Mouse (Mus musculus): ENCODE measurements around the gene Rad51b. TPM values are rescaled to one million over a fixed set of nuclear protein-coding genes. Genes with fewer than 3 reads are reported as not detected.
"Not testable (repeated sequence)": the region's sequence is repeated elsewhere in the genome, so short reads cannot be mapped to it uniquely, and the experiment has no call there.

Rad51b gene
- total RNA-seq, 2 experiments from 2014 or later: 0.36 TPM; not detected in 1

GRCm38 (mm10) chr12:79297884-79298636, 978 bp downstream of the Rad51b start:
- no peak for TF ChIP-seq CTCF (IDR thresholded peaks at IDR 0.05)
- no peak for DNase-seq (ENCODE audit: extremely low spot score in 1 of 2, low spot score in 2 of 2)
- H3K4me3 ChIP-seq: no peak overlapping the region

DNA sequence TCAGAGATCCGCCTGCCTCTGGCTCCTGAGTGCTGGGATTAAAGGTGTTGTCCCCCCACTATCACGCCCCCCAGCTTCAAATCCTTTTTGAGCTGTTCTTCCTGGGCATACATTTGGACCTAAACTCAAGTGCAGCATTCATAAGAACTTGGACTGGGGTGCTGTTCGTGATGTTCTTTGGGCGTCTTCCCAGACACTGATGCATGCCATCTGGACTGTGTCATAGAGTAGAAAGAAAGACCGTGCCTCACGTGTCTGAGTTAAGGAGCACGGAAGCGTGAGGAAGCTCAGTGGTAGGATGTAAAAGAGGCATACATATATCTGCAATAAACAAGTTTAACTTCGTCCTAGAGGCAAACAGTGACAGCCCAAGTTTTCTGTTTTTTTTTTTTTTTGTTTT, 4.7 kb downstream of the Rad51b start:
- H3K27ac ChIP-seq: no peak overlapping the region
- H3K4me3 ChIP-seq: no peak overlapping the region
- DNase-seq (ENCODE audit: extremely low spot score in 1 of 2, low spot score in 2 of 2): no peak
- intact Hi-C loops (cut with DNase I): no loop called here
- no peak for TF ChIP-seq CTCF (IDR thresholded peaks at IDR 0.05)

More at GRCm38 (mm10) chr12:79297884-79298636, 978 bp downstream of the Rad51b start:
- H3K27ac ChIP-seq: no peak overlapping the region
- intact Hi-C loops (cut with DNase I): no loop called here

- intact Hi-C loops (cut with DNase I): loop anchor here (5.0 kb wide), 1 partner anchor 827 kb away; no protein-coding TSS in a partner anchor
- DNase-seq (ENCODE audit: extremely low spot score in 1 of 2, low spot score in 2 of 2): no peak
These were observed 8.0 kb downstream of the Rad51b start for GRCm38 (mm10) chr12:79305131-79305530.

GRCm38 (mm10) chr12:79306013-79306412, 8.9 kb downstream of the Rad51b start:
- H3K27ac ChIP-seq: no peak overlapping the region
- H3K4me3 ChIP-seq: no peak overlapping the region
- no peak for DNase-seq (ENCODE audit: extremely low spot score in 1 of 2, low spot score in 2 of 2)
- no peak for TF ChIP-seq CTCF (IDR thresholded peaks at IDR 0.05)
- intact Hi-C loops (cut with DNase I): loop anchor here (5.0 kb wide), 1 partner anchor 826 kb away; no protein-coding TSS in a partner anchor

More at GRCm38 (mm10) chr12:79305131-79305530, 8.0 kb downstream of the Rad51b start:
- H3K27ac ChIP-seq: no peak overlapping the region
- peak; percentile 58 for TF ChIP-seq CTCF (IDR thresholded peaks at IDR 0.05)
- H3K4me3 ChIP-seq: no peak overlapping the region

DNA sequence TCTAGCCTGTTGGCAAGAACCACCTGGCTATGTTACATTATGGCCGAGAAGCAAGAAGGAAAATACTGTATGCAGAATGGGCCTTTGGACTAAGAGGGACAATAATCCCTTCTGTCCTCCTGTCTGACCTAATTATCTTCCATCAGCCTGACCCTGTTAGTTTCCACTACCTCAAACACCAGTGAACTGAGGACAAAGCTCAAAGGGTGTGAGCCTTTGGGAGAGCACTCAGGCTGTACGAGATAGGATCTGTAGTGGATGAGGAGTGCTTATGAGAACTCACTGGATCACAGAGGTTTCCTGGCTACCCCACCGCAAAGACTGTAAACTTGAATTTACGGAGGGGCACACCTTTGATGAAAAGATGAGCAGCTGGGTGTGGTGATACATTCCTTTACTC, 16.6 kb downstream of the Rad51b start:
- DNase-seq (ENCODE audit: extremely low spot score in 1 of 2, low spot score in 2 of 2): no peak
- intact Hi-C loops (cut with DNase I): no loop called here
- no peak overlapping the region for H3K4me3 ChIP-seq
- H3K27ac ChIP-seq: no peak overlapping the region
- TF ChIP-seq CTCF (IDR thresholded peaks at IDR 0.05): no peak

GRCm38 (mm10) chr12:79317339-79317738, 20.3 kb downstream of the Rad51b start:
- intact Hi-C loops (cut with DNase I): no loop called here
- H3K27ac ChIP-seq: no peak overlapping the region
- TF ChIP-seq CTCF (IDR thresholded peaks at IDR 0.05): no peak
- DNase-seq (ENCODE audit: extremely low spot score in 1 of 2, low spot score in 2 of 2): no peak
- H3K4me3 ChIP-seq: no peak overlapping the region

GRCm38 (mm10) chr12:79320895-79321294, 23.8 kb downstream of the Rad51b start:
- TF ChIP-seq CTCF (IDR thresholded peaks at IDR 0.05): no peak
- Histone ChIP-seq H3K4me3 (no peak overlapping the region), H3K27ac (no peak overlapping the region)
- intact Hi-C loops (cut with DNase I): no loop called here
- DNase-seq (ENCODE audit: extremely low spot score in 1 of 2, low spot score in 2 of 2): no peak

DNA sequence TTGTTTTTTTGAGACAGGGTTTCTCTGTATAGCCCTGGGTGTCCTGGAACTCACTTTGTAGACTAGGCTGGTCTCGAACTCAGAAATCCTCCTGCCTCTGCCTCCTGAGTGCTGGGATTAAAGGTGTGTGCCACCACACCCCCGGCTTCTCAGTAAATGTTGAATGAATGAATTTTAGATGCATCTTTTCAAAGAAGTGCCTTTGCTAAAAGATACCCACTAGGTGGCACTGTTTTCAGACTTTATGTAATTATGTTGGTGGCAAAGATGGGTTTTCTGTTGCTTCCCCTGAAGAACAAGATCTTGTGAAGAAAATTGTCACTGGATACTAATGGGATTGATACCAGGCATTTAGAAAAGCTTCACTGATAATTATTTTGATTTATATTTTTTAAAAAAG, 25.5 kb downstream of the Rad51b start:
- H3K27ac ChIP-seq; H3K4me3 ChIP-seq; intact Hi-C loops (cut with DNase I); DNase-seq (ENCODE audit: extremely low spot score in 1 of 2, low spot score in 2 of 2): not testable (repeated sequence)
- TF ChIP-seq CTCF (IDR thresholded peaks at IDR 0.05): peak; percentile 69

- intact Hi-C loops (cut with DNase I): no loop called here
- no peak for DNase-seq (ENCODE audit: extremely low spot score in 1 of 2, low spot score in 2 of 2)
- TF ChIP-seq CTCF (IDR thresholded peaks at IDR 0.05): no peak
- H3K27ac ChIP-seq: no peak overlapping the region
- H3K4me3 ChIP-seq: no peak overlapping the region
These were observed 29.2 kb downstream of the Rad51b start for GRCm38 (mm10) chr12:79326236-79326635.

DNA sequence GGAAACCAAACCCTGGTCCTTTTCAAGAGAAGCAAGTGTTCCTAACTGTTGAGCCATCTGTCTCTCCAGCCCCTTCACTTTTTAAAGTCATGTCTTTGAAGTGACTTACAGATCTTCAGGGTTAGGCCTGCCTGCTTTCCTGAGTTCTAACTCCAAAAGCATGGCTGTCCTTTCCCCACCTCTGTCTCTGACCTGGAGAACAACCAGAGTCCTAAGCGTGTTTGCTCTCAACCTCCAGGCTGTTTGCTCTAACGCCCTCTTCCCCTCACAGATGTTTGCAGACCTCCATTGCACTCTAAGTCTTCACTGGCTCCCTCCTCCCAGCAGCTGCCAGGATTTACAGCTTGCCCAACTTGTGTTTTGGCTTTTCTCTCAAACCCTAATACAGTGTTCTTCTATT, 29.7 kb downstream of the Rad51b start:
- intact Hi-C loops (cut with DNase I): no loop called here
- no peak for DNase-seq (ENCODE audit: extremely low spot score in 1 of 2, low spot score in 2 of 2)
- Histone ChIP-seq H3K27ac (no peak overlapping the region), H3K4me3 (no peak overlapping the region)
- no peak for TF ChIP-seq CTCF (IDR thresholded peaks at IDR 0.05)

DNA sequence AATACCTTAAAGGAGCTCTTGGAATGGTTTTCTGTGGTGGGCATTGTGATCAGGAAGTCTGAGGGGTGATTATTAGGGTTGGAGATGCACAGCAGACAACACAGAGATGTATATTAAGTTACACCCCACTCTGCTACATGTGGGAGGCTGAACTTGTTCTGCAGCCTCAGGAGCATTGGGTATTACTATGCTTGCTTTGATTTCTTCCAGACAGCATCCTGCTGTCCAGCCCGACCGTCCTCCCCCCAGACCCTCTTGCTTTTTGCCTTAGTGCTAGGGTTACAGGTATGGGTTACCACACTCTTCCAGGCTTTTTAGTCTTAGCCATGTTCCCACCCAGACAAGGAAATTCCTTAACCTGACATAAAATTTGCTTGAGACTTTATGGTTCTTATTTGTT, 30.8 kb downstream of the Rad51b start:
- no peak for TF ChIP-seq CTCF (IDR thresholded peaks at IDR 0.05)
- intact Hi-C loops (cut with DNase I): no loop called here
- Histone ChIP-seq H3K27ac (no peak overlapping the region), H3K4me3 (no peak overlapping the region)
- no peak for DNase-seq (ENCODE audit: extremely low spot score in 1 of 2, low spot score in 2 of 2)

DNA sequence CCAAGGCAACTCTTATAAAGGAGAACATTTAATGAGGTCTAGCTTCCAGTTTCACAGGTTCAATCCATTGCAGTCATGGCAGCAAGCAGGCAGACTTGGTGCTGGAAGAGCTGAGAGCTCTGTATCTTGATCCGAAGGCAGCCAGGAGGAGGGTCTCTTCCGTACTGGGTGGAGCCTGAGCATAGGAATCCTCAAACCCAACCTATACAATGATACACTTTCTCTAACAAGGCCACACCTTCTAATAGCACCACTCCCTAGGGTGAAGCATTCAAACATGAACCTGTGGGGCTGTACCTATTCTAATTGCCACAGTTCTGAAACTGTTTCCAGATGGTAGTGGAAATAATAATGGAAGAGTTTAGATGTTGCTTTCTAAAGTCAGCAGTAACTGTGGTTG, 33.5 kb downstream of the Rad51b start:
- no peak overlapping the region for H3K4me3 ChIP-seq
- intact Hi-C loops (cut with DNase I): no loop called here
- DNase-seq (ENCODE audit: extremely low spot score in 1 of 2, low spot score in 2 of 2): no peak

DNA sequence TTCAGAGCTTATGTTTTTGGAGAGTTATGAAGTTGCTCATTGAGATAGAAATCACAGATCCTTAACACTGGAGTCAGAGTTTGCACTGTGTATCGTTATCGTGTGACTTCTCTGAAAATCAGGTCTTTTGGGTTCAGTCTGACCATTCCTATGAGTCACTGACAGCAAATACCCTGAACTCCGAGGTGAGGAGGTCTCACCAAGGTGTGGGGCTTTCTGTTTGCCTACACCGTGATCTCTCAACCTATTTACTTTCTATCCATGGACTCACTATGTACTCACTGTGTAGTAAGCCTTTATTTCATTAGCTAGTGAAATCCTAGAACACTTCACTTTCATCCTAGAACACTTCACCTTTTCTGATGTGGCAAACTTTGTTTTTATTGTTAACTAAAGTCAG, 34.6 kb downstream of the Rad51b start:
- intact Hi-C loops (cut with DNase I): no loop called here
- no peak for TF ChIP-seq CTCF (IDR thresholded peaks at IDR 0.05)
- DNase-seq (ENCODE audit: extremely low spot score in 1 of 2, low spot score in 2 of 2): no peak
- H3K27ac ChIP-seq: no peak overlapping the region
- H3K4me3 ChIP-seq: no peak overlapping the region

More for the DNA sequence above, 33.5 kb downstream of the Rad51b start:
- no peak overlapping the region for H3K27ac ChIP-seq
- TF ChIP-seq CTCF (IDR thresholded peaks at IDR 0.05): no peak

Measured in left cerebral cortex, adult 2 months (tissue).